Mouse (Mus musculus) myocyte (in vitro differentiated cells): ENCODE results near the gene Ttc14. TPM values are rescaled to one million over a fixed set of nuclear protein-coding genes. Genes with fewer than 3 reads are reported as not detected.

ENCODE experiments used
- H3K27me3 ChIP-seq: one replicate; pipeline ENCODE4 v1.6.1; 2011; ENCODE audit not compliant: control insufficient read depth, insufficient read depth, insufficient read length
- H3K36me3 ChIP-seq: one replicate; pipeline ENCODE4 v1.6.1; 2011; ENCODE audit not compliant: control insufficient read depth, insufficient read depth
- H3K4me2 ChIP-seq: one replicate; pipeline ENCODE4 v1.6.1; 2011; ENCODE audit warnings: low read depth, control low read depth
- H3K4me3 ChIP-seq: one replicate; pipeline ENCODE4 v1.5.1; 2011; ENCODE audit warnings: mild to moderate bottlenecking, control low read depth, moderate library complexity
- H3K79me2 ChIP-seq: one replicate; pipeline ENCODE4 v1.6.1; 2011; ENCODE audit not compliant: control insufficient read depth, insufficient read depth
- H3ac ChIP-seq: one replicate; pipeline ENCODE4 v1.6.1; 2011; ENCODE audit not compliant: control insufficient read depth, insufficient read length
- CEBPB ChIP-seq: IDR thresholded peaks from 2 replicates; pipeline ENCODE4 v1.6.1; 2011; ENCODE audit warnings: mild to moderate bottlenecking, moderate library complexity; ENCODE audit not compliant: poor library complexity, insufficient read depth, severe bottlenecking
- E2F4 ChIP-seq: IDR thresholded peaks from one replicate; pipeline ENCODE4 v1.6.1; 2011; ENCODE audit warnings: mild to moderate bottlenecking, control low read depth, moderate library complexity; ENCODE audit not compliant: insufficient read depth
- MAX ChIP-seq: IDR thresholded peaks from one replicate; pipeline ENCODE4 v1.6.1; 2011; ENCODE audit warnings: low read depth, mild to moderate bottlenecking, control low read depth
- MYOD1 ChIP-seq, 3 experiments: IDR thresholded peaks; one replicate each; pipeline ENCODE4 v1.6.1; 2011; ENCODE audit warnings: control low read depth in 2 of 3, low read depth in 2 of 3, mild to moderate bottlenecking in 2 of 3, moderate library complexity in 1 of 3; ENCODE audit not compliant: insufficient read length in 2 of 3, control insufficient read depth in 1 of 3
- MYOG ChIP-seq, 3 experiments: IDR thresholded peaks; one replicate each; pipeline ENCODE4 v1.6.1; 2011; ENCODE audit warnings: control low read depth in 2 of 3, low read depth in 2 of 3, mild to moderate bottlenecking in 2 of 3; ENCODE audit not compliant: insufficient read length in 2 of 3, control insufficient read depth in 1 of 3, insufficient read depth in 1 of 3
- POLR2A ChIP-seq: IDR thresholded peaks from one replicate; pipeline ENCODE4 v1.6.1; 2011; ENCODE audit warnings: low read depth, mild to moderate bottlenecking, control low read depth, moderate library complexity; ENCODE audit not compliant: insufficient read length
- POLR2AphosphoS2 ChIP-seq: IDR thresholded peaks from one replicate; pipeline ENCODE4 v1.6.1; 2011; ENCODE audit warnings: low read depth, control low read depth; ENCODE audit not compliant: insufficient read length
- REST ChIP-seq: IDR thresholded peaks from one replicate; pipeline ENCODE4 v1.6.1; 2011; ENCODE audit warnings: mild to moderate bottlenecking, control low read depth, moderate library complexity; ENCODE audit not compliant: insufficient read depth, insufficient read length
- SRF ChIP-seq: IDR thresholded peaks from one replicate; pipeline ENCODE4 v1.6.1; 2011; ENCODE audit warnings: low read depth; ENCODE audit not compliant: control insufficient read depth, insufficient read length
- TCF12 ChIP-seq: IDR thresholded peaks from one replicate; pipeline ENCODE4 v1.6.1; 2011; ENCODE audit warnings: mild to moderate bottlenecking, control low read depth; ENCODE audit not compliant: poor library complexity, insufficient read depth, severe bottlenecking
- TCF3 ChIP-seq: IDR thresholded peaks from one replicate; pipeline ENCODE4 v1.6.1; 2011; ENCODE audit warnings: low read depth, control low read depth; ENCODE audit not compliant: insufficient read length
- USF1 ChIP-seq: IDR thresholded peaks from one replicate; pipeline ENCODE4 v1.6.1; 2011; ENCODE audit warnings: low read depth, mild to moderate bottlenecking, control low read depth, moderate library complexity
- polyA plus RNA-seq: library from polyadenylated mRNA; unstranded; fragments of >200 nt; fragmentation: generic; extraction: Trizol; gene quantifications from one replicate; pipeline ENCODE4 v1.2.1, GENCODE M21; 2012; ENCODE audit warnings: missing spikeins

Ttc14 gene
- polyA plus RNA-seq, 1 experiment, result 3.2 TPM

DNA sequence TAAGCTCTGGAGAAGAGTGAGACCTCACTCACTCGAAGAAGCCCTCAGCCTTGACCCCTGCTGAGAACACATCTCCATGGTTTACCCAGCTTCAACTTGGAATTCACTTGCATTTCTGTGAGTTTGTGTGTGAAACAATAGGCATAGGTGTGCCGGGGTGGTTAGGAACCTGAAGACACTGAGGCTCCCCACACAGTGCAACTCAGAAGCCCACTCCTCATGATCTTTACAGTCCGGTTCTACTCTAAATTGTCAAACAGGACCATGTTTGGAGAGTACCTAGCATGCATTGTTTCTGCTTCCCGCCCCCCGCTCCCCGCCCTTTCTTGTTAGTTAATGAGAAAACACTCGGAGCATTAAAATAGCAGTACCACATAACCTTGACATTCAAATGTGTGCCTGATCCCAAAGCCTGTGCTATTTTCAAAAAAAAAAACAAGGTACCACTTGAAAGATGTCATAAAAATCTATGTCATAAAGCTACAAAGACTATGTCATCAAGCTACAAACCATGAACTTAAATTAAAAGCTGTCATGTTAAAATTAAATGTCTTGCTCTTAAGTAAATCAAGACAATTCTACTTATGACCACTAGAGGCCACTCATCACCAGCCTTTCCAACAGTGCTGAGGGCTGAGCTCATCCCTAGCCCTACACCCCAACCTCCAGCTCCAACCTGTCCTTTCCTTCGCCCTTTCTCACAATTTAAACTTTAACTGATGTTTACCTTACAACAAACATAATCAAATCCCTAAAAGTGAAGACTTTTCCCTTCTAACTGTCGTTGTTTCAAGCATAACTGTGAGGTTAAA lies 24.7 kb downstream of the Ttc14 start:
- no peaks in the 10 kb centered on the region for H3K27me3 ChIP-seq
- TF ChIP-seq MAX (no peak), TCF12 (no peak), MYOD1 (IDR thresholded peaks at IDR 0.05; ENCODE audit: control insufficient read depth in 1 of 3, insufficient read length in 2 of 3, low read depth in 2 of 3) (no peak), REST (no peak), POLR2A (no peak), POLR2AphosphoS2 (no peak), CEBPB (no peak)
- H3K4me3 ChIP-seq, result no peak overlapping the region
- H3K79me2 ChIP-seq, result no peaks in the 10 kb centered on the region
- H3ac ChIP-seq, result no peak overlapping the region
- no peaks in the 10 kb centered on the region for H3K36me3 ChIP-seq
- H3K4me2 ChIP-seq, result no peak overlapping the region

DNA sequence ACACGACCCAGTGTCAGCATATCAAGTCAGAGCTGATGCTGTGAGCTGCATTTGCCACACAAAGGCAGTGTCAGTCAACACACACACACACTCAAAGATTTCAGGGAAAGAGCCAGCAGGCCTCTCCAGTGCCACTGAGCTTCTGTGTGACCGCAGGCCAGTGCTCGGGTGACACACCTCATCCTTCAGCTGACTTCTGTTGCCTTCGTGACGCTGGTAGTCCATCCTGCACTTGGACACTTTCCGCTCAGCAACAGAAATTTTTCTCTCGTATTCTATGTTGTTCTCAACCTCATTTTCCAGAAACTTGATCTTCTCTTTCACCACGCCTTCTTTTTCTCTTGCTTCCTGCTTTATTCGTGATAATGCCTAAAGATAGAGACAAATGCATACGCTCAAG lies 32.7 kb downstream of the Ttc14 start:
- no peaks in the 10 kb centered on the region for H3K36me3 ChIP-seq
- no peak overlapping the region for H3K4me3 ChIP-seq
- TF ChIP-seq MYOD1 (IDR thresholded peaks at IDR 0.05; ENCODE audit: control insufficient read depth in 1 of 3, insufficient read length in 2 of 3, low read depth in 2 of 3) (no peak), MAX (no peak), POLR2A (no peak), USF1 (no peak), MYOG (IDR thresholded peaks at IDR 0.05; ENCODE audit: control insufficient read depth in 1 of 3, insufficient read depth in 1 of 3, insufficient read length in 2 of 3, low read depth in 2 of 3) (no peak), CEBPB (no peak), POLR2AphosphoS2 (no peak), TCF12 (no peak), REST (no peak), SRF (no peak), E2F4 (no peak)

DNA sequence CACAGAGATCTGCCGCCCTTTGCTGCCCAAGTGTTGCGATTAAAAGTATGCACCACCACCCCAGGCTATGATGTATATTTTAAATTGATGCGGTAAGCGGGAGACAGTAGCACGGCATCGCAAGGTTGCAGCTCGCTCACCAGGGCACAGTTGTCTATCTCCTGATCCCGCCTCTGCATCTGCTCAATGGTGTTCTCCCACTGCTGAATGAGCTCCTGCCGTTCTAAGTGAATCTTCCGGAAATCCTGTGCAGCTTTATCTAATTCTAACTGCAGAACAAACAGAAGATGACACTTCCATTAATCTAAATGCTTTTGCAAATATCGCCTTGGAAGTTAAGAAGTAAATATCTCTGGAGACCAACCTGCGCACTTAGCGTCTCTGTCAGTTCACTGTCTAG lies 36.9 kb downstream of the Ttc14 start:
- no peak overlapping the region for H3K4me2 ChIP-seq
- no peak overlapping the region for H3K4me3 ChIP-seq
- no peak overlapping the region for H3ac ChIP-seq
- no peaks in the 10 kb centered on the region for H3K36me3 ChIP-seq
- no peaks in the 10 kb centered on the region for H3K79me2 ChIP-seq
- H3K27me3 ChIP-seq, result no peaks in the 10 kb centered on the region
- no peak for TF ChIP-seq USF1
- no peak for TF ChIP-seq POLR2A
- TF ChIP-seq REST, result no peak
- no peak for TF ChIP-seq SRF
- TF ChIP-seq POLR2AphosphoS2, result no peak
- no peak for TF ChIP-seq MYOG (IDR thresholded peaks at IDR 0.05; ENCODE audit: control insufficient read depth in 1 of 3, insufficient read depth in 1 of 3, insufficient read length in 2 of 3, low read depth in 2 of 3)
- no peak for TF ChIP-seq E2F4
- TF ChIP-seq CEBPB, result no peak
- TF ChIP-seq TCF3, result no peak
- no peak for TF ChIP-seq MAX
- TF ChIP-seq TCF12, result no peak
- no peak for TF ChIP-seq MYOD1 (IDR thresholded peaks at IDR 0.05; ENCODE audit: control insufficient read depth in 1 of 3, insufficient read length in 2 of 3, low read depth in 2 of 3)

More for the DNA sequence above, 32.7 kb downstream of the Ttc14 start:
- Histone ChIP-seq H3K27me3 (no peaks in the 10 kb centered on the region), H3ac (no peak overlapping the region), H3K4me2 (no peak overlapping the region), H3K79me2 (no peaks in the 10 kb centered on the region)

DNA sequence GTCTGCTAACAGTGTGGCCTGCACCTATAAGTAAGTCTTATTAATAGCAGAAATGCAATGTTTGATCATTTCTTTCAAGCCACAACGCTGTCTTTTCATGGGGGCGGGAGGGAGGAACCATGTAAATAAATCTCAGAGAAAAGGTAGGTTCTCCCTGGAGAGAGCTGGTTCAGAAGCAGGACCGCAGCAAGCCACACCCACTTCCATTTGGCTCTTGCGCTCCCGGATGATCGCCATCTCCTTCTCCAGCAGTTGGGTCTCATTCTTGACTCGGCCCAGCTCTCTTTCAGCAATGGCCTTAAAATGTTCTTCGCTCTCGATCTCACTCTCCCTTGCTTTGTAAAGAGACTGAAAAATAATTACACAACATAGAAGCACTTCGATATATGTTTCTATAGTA lies 39.2 kb downstream of the Ttc14 start:
- peak overlapping the region; percentile 40 for H3K4me2 ChIP-seq
- H3ac ChIP-seq, result no peak overlapping the region
- H3K4me3 ChIP-seq, result no peak overlapping the region
- no peaks in the 10 kb centered on the region for H3K27me3 ChIP-seq
- no peaks in the 10 kb centered on the region for H3K36me3 ChIP-seq
- no peaks in the 10 kb centered on the region for H3K79me2 ChIP-seq
- no peak for TF ChIP-seq MYOD1 (IDR thresholded peaks at IDR 0.05; ENCODE audit: control insufficient read depth in 1 of 3, insufficient read length in 2 of 3, low read depth in 2 of 3)

DNA sequence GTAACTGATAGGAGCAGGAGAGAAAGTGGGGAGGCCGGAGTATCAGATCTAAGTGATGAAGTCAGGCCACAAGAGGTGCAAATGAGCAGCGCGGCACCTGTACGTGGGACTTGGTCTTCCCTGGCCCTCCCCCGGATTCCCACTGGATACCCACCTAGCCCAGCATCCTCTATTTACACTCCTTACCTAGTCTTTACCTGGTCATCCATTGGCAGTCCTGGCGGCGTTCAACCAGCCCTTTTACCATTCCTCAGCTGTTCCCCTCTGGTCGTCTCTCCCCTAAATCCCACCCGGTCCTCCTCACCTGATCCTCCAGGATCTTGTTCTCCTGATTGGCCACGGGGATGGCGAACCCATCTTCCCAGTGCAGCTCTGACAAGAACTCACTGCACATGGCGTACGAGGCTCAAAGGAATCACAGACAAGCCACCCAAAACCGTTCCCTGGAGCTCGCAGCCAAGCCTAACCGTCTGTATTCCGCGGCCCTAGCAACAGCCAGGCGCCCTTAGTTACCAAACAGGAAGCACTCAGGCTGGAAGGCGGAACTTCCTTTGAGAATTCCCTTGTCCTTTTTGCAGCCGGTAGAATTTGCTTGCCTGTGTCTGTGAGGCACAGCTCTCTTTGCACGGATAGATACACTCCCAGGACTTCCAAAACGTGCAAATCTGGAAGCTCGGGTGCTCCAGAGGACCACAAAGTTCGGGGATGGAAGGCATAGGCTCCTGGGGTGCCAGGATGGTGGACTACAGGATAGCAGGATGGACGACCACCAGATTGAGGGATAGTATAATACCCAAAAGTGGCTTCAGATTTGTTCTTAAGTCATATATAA lies 44.4 kb downstream of the Ttc14 start, which contains the start of gene Ccdc39:
Gene Ccdc39 (minus strand): TSS at position 510 of the 832 bp plus-strand sequence.
- no peaks in the 10 kb centered on the region for H3K36me3 ChIP-seq
- H3ac ChIP-seq, result no peak within 1 kb of the TSS
- no peaks in the 10 kb centered on the region for H3K79me2 ChIP-seq
- H3K4me2 ChIP-seq, result peak within 1 kb of the TSS; percentile 96
- TF ChIP-seq REST (no peak), USF1 (no peak)
- no peaks in the 10 kb centered on the region for H3K27me3 ChIP-seq
- peak within 1 kb of the TSS; percentile 23 for H3K4me3 ChIP-seq
